8 mouse cellular contexts compared by ENCODE assay signal in the genomic region with DNA sequence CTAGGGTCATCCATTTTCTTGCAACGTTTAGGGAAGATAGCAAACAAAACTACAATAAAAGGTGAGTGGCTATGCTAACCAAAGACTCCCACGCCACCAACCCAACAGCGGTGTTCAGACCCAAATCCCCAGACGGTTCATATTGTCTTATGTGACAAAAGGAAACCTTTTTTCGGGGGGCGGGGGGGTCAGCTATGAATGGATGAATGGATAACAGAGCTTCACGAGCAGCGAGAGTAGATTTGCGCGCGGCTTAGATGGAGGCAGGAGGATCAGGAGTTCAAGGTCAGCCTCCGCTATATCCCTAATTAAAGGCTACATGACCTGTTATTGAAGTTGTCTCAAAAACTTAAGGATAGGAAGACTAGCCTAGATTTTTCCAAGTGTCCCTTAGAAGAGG. TPM values are rescaled to one million over a fixed set of nuclear protein-coding genes. Genes with fewer than 3 reads are reported as not detected.
DNase-seq lines count a peak whose midpoint lies in the region; ATAC-seq lines count a peak whose summit lies in the region.

No protein-coding gene starts in this region.

- peak overlapping the region; percentile 74 for H3K4me3 ChIP-seq in kidney, embryonic 16.5 days (ENCODE audit: low read length)
- peak overlapping the region; percentile 51 for H3K4me3 ChIP-seq in brown adipose tissue, adult 24 weeks (ENCODE audit: insufficient read depth, low read depth, low read length)
- H3K4me3 ChIP-seq in hindbrain, embryonic 13.5 days = peak overlapping the region; percentile 62

- H3K4me2 ChIP-seq in kidney, embryonic 16.5 days (replicated peaks; ENCODE audit: low read depth, low read length) = peak overlapping the region; percentile 65
- H3K4me2 ChIP-seq in hindbrain, embryonic 13.5 days = peak overlapping the region; percentile 56

- 7% methylated on average over 12 of the region's 12 CpGs for WGBS in kidney, embryonic 16.5 days
- WGBS in hindbrain, embryonic 13.5 days = 5% methylated on average over 12 of the region's 12 CpGs

- peak overlapping the region; percentile 50 for H3K9ac ChIP-seq in kidney, embryonic 16.5 days (replicated peaks; ENCODE audit: low read length)
- peak overlapping the region; percentile 70; the same call in 1 of the 2 replicates for H3K9ac ChIP-seq in hindbrain, embryonic 13.5 days

- no peaks in the 10 kb centered on the region for H3K9me3 ChIP-seq in kidney, embryonic 16.5 days (ENCODE audit: low read length)
- no peaks in the 10 kb centered on the region for H3K9me3 ChIP-seq in hindbrain, embryonic 13.5 days

- no peak for ATAC-seq in kidney, embryonic 16.5 days (ENCODE audit: low FRiP score, low TSS enrichment)
- no peak for ATAC-seq in hindbrain, embryonic 13.5 days (ENCODE audit: low FRiP score)

- no peaks in the 10 kb centered on the region for H3K36me3 ChIP-seq in kidney, embryonic 16.5 days (ENCODE audit: insufficient read depth, low read length)
- H3K36me3 ChIP-seq in hindbrain, embryonic 13.5 days = no peaks in the 10 kb centered on the region

- no peak for DNase-seq in kidney, adult 11 months
- peak; percentile 46 for DNase-seq in lung, postnatal 36 days
- no peak for DNase-seq in testis, postnatal 14 days (ENCODE audit: low spot score)
- no peak for DNase-seq in adrenal gland, postnatal 36 days
- no peak for DNase-seq in gastrocnemius, postnatal 25 days

- peaks cover 9% of the 10 kb centered on the region; the same call in 1 of the 2 replicates for H3K4me1 ChIP-seq in kidney, embryonic 16.5 days (ENCODE audit: insufficient read depth, low read length)
- H3K4me1 ChIP-seq in brown adipose tissue, adult 24 weeks (ENCODE audit: control insufficient read depth, insufficient read depth, insufficient read length, low read length) = no peaks in the 10 kb centered on the region
- H3K4me1 ChIP-seq in hindbrain, embryonic 13.5 days (replicated peaks) = peaks cover 9% of the 10 kb centered on the region; the same call in 1 of the 2 replicates

- H3K27me3 ChIP-seq in kidney, embryonic 16.5 days (ENCODE audit: insufficient read depth, low read length) = no peaks in the 10 kb centered on the region
- peaks cover 20% of the 10 kb centered on the region for H3K27me3 ChIP-seq in hindbrain, embryonic 13.5 days

- H3K27ac ChIP-seq in kidney, embryonic 16.5 days (ENCODE audit: low read length) = no peak overlapping the region
- H3K27ac ChIP-seq in brown adipose tissue, adult 24 weeks (replicated peaks; ENCODE audit: low read depth, low read length) = no peak overlapping the region
- peak overlapping the region; percentile 52; the same call in 1 of the 2 replicates for H3K27ac ChIP-seq in hindbrain, embryonic 13.5 days

RNA-seq across cellular contexts. Expression of gene Eef2k, which starts 6.3 kb away (rescaled TPM):
- polyA plus RNA-seq in kidney, embryonic 16.5 days (2015; fragmentation: Nextera tagmentation; extraction: Ambion mirVana) = 27.9 and 31.1 TPM in 2 replicates
- polyA plus RNA-seq in brown adipose tissue, adult 24 weeks (2012; ENCODE audit: insufficient read depth, insufficient read length, missing spikeins) = 3.5 and 5.0 TPM in 2 replicates
- 26.0 and 26.4 TPM in 2 replicates for polyA plus RNA-seq in hindbrain, embryonic 13.5 days (2015; fragmentation: Nextera tagmentation; extraction: Ambion mirVana)
- 10 to 100 TPM; 25.6 to 51.8 TPM for total RNA-seq in adrenal gland, postnatal 36 days (2021)
- total RNA-seq in gastrocnemius, postnatal 25 days (2021) = 10 to 100 TPM; 39.3 to 56.2 TPM

RNA-seq across cellular contexts. Expression of gene Gm5737, which starts 24.2 kb away (rescaled TPM):
- not detected in 2 replicates for polyA plus RNA-seq in kidney, embryonic 16.5 days (2015; fragmentation: Nextera tagmentation; extraction: Ambion mirVana)
- not detected in 2 replicates for polyA plus RNA-seq in brown adipose tissue, adult 24 weeks (2012; ENCODE audit: insufficient read depth, insufficient read length, missing spikeins)
- not detected in 2 replicates for polyA plus RNA-seq in hindbrain, embryonic 13.5 days (2015; fragmentation: Nextera tagmentation; extraction: Ambion mirVana)
- not detected for total RNA-seq in adrenal gland, postnatal 36 days (2021)
- total RNA-seq in gastrocnemius, postnatal 25 days (2021) = under 1 TPM; 0.43 to 0.51 TPM
